Mouse (Mus musculus) left cerebral cortex, postnatal 25 days (tissue): ENCODE measurements around the gene Mios. TPM values are rescaled to one million over a fixed set of nuclear protein-coding genes. Genes with fewer than 3 reads are reported as not detected.

Experiments
- DNase-seq, 2 experiments: peaks; one replicate each; pipeline ENCODE4 v3.0.0; 2022; ENCODE audit warnings: low spot score in 2 of 2, mixed read lengths in 1 of 2
- intact Hi-C: fragments of 180-260 bp; cut with DNase I; formaldehyde crosslinking; loops from one replicate; pipeline ENCODE4 v1.15.1; 2025
- total RNA-seq, 2 experiments: library from RNA; stranded (reverse); gene quantifications; 2 replicates each; pipeline ENCODE4 v1.2.3; 2021

The Mios gene
- total RNA-seq, 2 experiments from 2014 or later, result 22.2 to 22.8 TPM

DNA sequence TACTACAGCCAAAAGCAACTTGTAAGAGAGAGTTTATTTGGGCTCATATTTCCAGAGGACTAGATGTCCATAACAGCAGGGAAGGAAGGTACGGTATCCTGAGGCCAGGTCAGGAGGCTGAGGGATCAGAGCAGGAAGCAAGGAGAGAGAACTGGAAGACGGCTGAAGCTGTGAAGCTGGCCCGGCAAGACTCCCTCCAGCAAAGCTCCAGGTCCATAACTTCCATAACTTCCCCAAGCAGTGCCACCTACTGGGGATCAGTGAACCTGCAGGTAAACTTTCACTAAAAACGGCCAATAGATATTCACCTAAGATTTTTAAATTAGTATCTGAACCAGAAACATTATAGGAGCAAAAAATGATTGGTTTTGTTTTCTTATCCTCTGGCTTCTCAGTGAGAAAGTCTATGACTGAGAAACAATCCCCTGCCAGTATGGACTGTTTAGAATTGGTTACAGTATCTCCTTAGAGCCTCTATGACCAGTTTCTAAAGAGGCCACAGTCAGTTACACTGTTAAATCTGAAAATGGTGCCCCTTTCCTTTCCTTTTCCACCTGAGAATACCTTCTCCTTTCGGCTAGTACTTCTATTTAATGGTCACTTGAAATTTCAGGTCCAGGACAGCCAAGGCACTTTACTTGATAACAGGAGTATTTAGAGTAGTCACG lies 65.5 kb downstream of the Mios start:
- intact Hi-C loops, result loop anchor here (2.0 to 10.0 kb wide), 5 partner anchors 140 to 560 kb away; no protein-coding TSS in a partner anchor
- DNase-seq, result no peak

GRCm38 (mm10) chr6:8275098-8275497 lies 66.1 kb downstream of the Mios start:
- DNase-seq, result peak; percentile 73 to 90
- intact Hi-C loops, result loop anchor here (2.0 to 10.0 kb wide), 5 partner anchors 140 to 560 kb away; no protein-coding TSS in a partner anchor

DNA sequence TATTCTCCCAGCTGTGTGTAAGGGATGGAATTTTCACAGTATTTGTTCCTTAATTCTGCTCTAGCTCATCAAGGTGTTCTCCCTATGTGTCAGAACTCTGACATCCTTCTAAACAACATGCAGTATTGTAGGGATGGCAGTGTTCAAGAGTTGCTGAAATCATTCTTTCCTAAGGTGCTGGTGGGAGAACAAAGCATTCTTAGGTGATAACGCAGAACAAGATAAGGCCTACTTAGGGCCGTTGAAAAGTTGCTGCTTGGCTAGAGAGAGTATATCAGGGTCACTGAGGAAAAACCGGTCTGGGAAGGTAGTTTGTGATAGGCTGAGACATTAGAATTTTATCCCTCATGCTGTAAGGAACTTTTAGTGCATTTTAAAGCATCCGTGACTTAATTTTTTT lies 67.4 kb downstream of the Mios start:
- DNase-seq, result no peak
- intact Hi-C loops, result loop anchor here (5.0 to 10.0 kb wide), 4 partner anchors 138 to 558 kb away; no protein-coding TSS in a partner anchor

DNA sequence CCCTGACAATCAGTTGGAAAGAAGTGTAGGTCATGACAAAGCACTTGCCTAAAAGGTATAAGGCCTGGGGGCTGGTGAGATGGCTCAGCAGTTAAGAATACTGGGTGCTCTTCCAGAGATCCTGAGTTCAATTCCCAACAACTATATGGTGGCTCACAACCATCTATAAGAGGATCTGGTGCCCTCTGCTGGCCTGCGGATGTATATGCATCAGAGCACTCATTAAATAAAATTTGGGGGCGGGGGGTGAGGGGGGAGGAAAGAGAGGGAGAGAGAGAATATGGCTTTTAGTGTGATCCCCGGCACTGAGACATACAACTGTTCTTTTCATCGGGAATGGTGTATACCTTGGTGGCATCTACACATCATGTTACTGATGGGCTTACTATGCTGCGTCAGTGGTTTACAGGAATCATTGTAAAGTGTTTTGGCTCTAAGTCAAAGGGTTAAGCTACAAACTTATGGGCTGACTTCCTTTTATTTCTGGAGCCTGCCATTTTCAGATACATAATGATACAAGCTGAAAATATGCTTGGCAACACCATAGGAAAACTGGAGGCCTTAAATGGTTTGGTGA lies 69.5 kb downstream of the Mios start:
- intact Hi-C loops, result loop anchor here (5.0 to 10.0 kb wide), 4 partner anchors 136 to 556 kb away; no protein-coding TSS in a partner anchor
- DNase-seq, result no peak

DNA sequence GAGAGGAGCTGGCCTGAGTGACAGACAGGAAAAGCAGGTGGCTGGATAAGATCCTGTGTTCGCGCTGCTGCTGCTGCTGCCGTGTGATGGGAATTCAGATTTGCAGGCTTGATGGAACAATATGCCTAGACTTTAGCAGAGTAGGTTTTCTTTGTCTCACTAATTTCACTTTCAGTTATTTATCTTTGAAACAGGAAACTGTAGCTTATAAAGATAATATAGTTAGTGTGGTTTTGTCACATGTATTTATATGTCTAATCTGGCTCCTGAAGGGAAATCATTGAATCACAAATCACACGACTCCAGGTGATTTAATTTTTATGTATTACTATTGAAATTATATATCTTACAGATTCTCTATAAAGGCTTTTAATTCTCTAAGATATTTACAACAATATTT lies 74.2 kb downstream of the Mios start:
- intact Hi-C loops, result no loop called here
- no peak for DNase-seq

GRCm38 (mm10) chr6:8285401-8285960 lies 76.5 kb downstream of the Mios start:
- no peak for DNase-seq
- intact Hi-C loops, result no loop called here

Other genes starting within 250 kb of the Mios start
- under 1 TPM; 0.60 to 0.76 TPM for gene Col28a1, start 16.6 kb upstream of the Mios start, total RNA-seq
- gene Rpa3, start 50.0 kb downstream of the Mios start, total RNA-seq, result 10 to 100 TPM; 15.4 to 16.2 TPM
- gene Umad1, start 50.1 kb downstream of the Mios start, total RNA-seq, result 10 to 100 TPM; 37.3 to 41.1 TPM
- gene Gm45062, start 50.2 kb downstream of the Mios start, total RNA-seq, result 1 to 10 TPM; 5.7 to 6.1 TPM